Mouse (Mus musculus): ENCODE results near the gene Cdh19.

Gene Cdh19

GRCm38 (mm10) chr1:110977484-110977883 is at the start of gene Cdh19:
Cdh19 (minus strand) TSS chr1:110977584.
- DNase-seq (ENCODE audit: low spot score in 2 of 2) = no peak

- DNase-seq (ENCODE audit: low spot score in 2 of 2) = no peak
Measured at GRCm38 (mm10) chr1:111020434-111021060, 43.2 kb upstream of the Cdh19 start.

- no peak for DNase-seq (ENCODE audit: low spot score in 2 of 2)
Measured at GRCm38 (mm10) chr1:111017640-111018039, 40.3 kb upstream of the Cdh19 start.

GRCm38 (mm10) chr1:110989824-110990223 is 12.4 kb upstream of the Cdh19 start:
- DNase-seq (ENCODE audit: low spot score in 2 of 2) = no peak

- no peak for DNase-seq (ENCODE audit: low spot score in 2 of 2)
Measured at GRCm38 (mm10) chr1:110969201-110969600, 8.2 kb downstream of the Cdh19 start.

GRCm38 (mm10) chr1:110909752-110910151 is 67.6 kb downstream of the Cdh19 start:
- no peak for DNase-seq (ENCODE audit: low spot score in 2 of 2)

- DNase-seq (ENCODE audit: low spot score in 2 of 2) = no peak
Measured at GRCm38 (mm10) chr1:110909218-110909617, 68.2 kb downstream of the Cdh19 start.

- DNase-seq (ENCODE audit: low spot score in 2 of 2) = no peak
Measured at GRCm38 (mm10) chr1:110904266-110904665, 73.1 kb downstream of the Cdh19 start.

Measured in frontal cortex, postnatal 25 days (tissue).